Mouse (Mus musculus): ENCODE measurements around the gene Prmt3. TPM values are rescaled to one million over a fixed set of nuclear protein-coding genes. Genes with fewer than 3 reads are reported as not detected.

Prmt3 gene
- polyA plus RNA-seq, 1 experiment from 2014 or later: 52.3 TPM

DNA sequence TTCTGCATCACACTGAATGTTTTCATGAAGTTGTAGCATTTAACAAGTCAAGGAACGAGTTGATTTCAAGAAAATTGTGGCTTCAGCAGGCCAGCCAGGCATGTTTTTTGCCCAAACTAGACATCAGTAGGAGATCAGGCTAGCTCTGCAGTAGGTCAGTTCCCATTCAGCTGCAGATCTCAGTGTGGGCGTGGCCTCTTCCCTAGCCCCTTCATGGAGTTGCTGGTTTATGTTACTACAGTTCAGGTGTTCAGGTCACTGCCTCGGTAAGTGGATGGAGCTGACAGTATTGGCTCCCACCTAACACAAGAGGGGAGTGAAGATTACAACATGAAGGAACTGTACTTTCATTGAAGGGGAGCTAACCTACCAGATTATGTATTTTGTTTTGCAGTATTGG, 80.1 kb downstream of the Prmt3 start:
- ATAC-seq (replicated peaks; ENCODE audit: low FRiP score, low read depth): no peak
- H3K27ac ChIP-seq: no peak overlapping the region
- no peak overlapping the region for H3K9ac ChIP-seq (ENCODE audit: low read depth, low read length)
- 69% methylated on average over 3 of the region's 3 CpGs for WGBS
- H3K27me3 ChIP-seq (ENCODE audit: insufficient read depth, low read length): no peaks in the 10 kb centered on the region
- H3K4me2 ChIP-seq (ENCODE audit: low read length): no peak overlapping the region
- no peaks in the 10 kb centered on the region for H3K9me3 ChIP-seq (replicated peaks; ENCODE audit: low read length)
- H3K4me3 ChIP-seq (replicated peaks; ENCODE audit: low read depth, low read length): no peak overlapping the region
- TF ChIP-seq CTCF (IDR thresholded peaks at IDR 0.05; ENCODE audit: low read depth): no peak
- H3K4me1 ChIP-seq (replicated peaks; ENCODE audit: insufficient read depth, low read length): no peaks in the 10 kb centered on the region
- DNase-seq (ENCODE audit: low spot score): peak; percentile 14
- peaks cover 4% of the 10 kb centered on the region for H3K36me3 ChIP-seq (ENCODE audit: insufficient read depth, low read length)

DNA sequence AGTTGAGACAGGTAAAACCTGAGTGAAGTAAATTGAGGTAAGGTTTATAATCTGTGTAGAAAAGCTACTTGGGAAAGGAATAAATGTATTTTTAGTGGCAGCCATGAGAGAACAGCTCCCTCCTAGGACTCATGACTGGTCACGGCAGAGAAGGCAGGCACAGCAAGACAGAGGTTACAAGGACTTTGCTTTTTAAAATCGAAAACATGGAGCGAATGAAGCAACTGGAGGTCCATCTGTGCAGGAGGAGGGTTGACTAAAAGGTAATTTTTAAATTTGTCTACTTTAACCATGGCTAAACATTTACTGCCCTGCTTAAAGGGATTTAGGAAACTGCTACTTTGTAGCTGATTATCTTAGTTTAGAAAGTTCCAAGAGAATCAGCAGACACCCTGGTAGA, 81.7 kb downstream of the Prmt3 start:
- TF ChIP-seq CTCF (IDR thresholded peaks at IDR 0.05; ENCODE audit: low read depth): no peak
- ATAC-seq (replicated peaks; ENCODE audit: low FRiP score, low read depth) (no peak), DNase-seq (ENCODE audit: low spot score) (peak; percentile 3)

DNA sequence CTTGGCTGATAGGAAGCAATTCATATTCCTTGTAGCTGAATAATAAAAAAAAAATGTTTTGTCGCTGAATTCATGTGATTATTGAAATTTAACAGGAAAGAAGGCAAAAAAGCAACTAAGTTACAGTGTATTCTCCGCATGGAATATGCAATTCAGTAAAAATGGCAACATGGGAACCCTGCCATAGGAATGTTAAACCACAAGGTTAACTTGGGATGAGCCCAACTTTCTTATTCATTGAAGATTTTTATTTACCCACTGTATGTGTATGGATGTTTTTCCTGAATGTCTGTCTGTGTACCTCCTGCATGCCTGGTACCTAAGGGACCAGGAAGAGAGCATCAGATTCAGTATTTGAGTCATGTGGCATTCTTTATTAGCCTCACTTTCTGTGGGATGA, 83.0 kb downstream of the Prmt3 start:
- no peak overlapping the region for H3K4me3 ChIP-seq (replicated peaks; ENCODE audit: low read depth, low read length)
- H3K27ac ChIP-seq: no peak overlapping the region
- H3K36me3 ChIP-seq (ENCODE audit: insufficient read depth, low read length): peaks cover 4% of the 10 kb centered on the region
- no peaks in the 10 kb centered on the region for H3K27me3 ChIP-seq (ENCODE audit: insufficient read depth, low read length)
- no peak for ATAC-seq (replicated peaks; ENCODE audit: low FRiP score, low read depth)
- no peak overlapping the region for H3K4me2 ChIP-seq (ENCODE audit: low read length)
- no peak overlapping the region for H3K9ac ChIP-seq (ENCODE audit: low read depth, low read length)
- DNase-seq (ENCODE audit: low spot score): no peak
- WGBS: 94% methylated on average over 2 of the region's 2 CpGs
- no peaks in the 10 kb centered on the region for H3K9me3 ChIP-seq (replicated peaks; ENCODE audit: low read length)
- TF ChIP-seq CTCF (IDR thresholded peaks at IDR 0.05; ENCODE audit: low read depth): no peak
- no peaks in the 10 kb centered on the region for H3K4me1 ChIP-seq (replicated peaks; ENCODE audit: insufficient read depth, low read length)

More for the DNA sequence above, 81.7 kb downstream of the Prmt3 start:
- Histone ChIP-seq H3K4me1 (replicated peaks; ENCODE audit: insufficient read depth, low read length) (no peaks in the 10 kb centered on the region), H3K27ac (peak overlapping the region; percentile 57; the same call in 1 of the 2 replicates), H3K36me3 (ENCODE audit: insufficient read depth, low read length) (peaks cover 4% of the 10 kb centered on the region), H3K4me2 (ENCODE audit: low read length) (no peak overlapping the region), H3K4me3 (replicated peaks; ENCODE audit: low read depth, low read length) (no peak overlapping the region), H3K27me3 (ENCODE audit: insufficient read depth, low read length) (no peaks in the 10 kb centered on the region), H3K9ac (ENCODE audit: low read depth, low read length) (no peak overlapping the region), H3K9me3 (replicated peaks; ENCODE audit: low read length) (no peaks in the 10 kb centered on the region)
- WGBS: 87% methylated on average over 3 of the region's 3 CpGs

DNA sequence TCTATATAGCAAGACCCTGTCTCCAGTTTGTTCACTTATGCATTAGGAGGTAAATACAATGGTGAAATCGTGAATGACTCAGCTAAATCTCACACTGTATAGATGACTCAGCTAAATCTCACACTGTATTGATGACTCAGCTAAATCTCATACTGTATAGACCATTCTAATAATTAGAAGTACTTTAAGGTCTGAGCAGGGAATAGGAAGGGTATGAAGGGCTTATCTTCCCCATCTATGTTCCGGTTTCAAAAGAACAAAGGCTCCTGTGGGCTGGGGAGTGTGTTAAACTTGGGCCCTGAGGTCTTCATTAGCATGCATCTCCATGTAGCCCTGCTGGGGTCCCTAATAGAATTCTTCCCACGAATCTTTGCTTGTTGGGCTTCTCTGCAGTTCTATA, 85.6 kb downstream of the Prmt3 start:
- WGBS: 60% methylated on average over 3 of the region's 3 CpGs
- Histone ChIP-seq H3K4me3 (replicated peaks; ENCODE audit: low read depth, low read length) (no peak overlapping the region), H3K9ac (ENCODE audit: low read depth, low read length) (no peak overlapping the region), H3K27me3 (ENCODE audit: insufficient read depth, low read length) (no peaks in the 10 kb centered on the region), H3K36me3 (ENCODE audit: insufficient read depth, low read length) (no peaks in the 10 kb centered on the region), H3K27ac (no peak overlapping the region), H3K9me3 (replicated peaks; ENCODE audit: low read length) (no peaks in the 10 kb centered on the region), H3K4me1 (replicated peaks; ENCODE audit: insufficient read depth, low read length) (no peaks in the 10 kb centered on the region), H3K4me2 (ENCODE audit: low read length) (no peak overlapping the region)
- ATAC-seq (replicated peaks; ENCODE audit: low FRiP score, low read depth) (0 out of 2 replicates have a peak, but pooled peaks have one; percentile 33), DNase-seq (ENCODE audit: low spot score) (no peak)
- no peak for TF ChIP-seq CTCF (IDR thresholded peaks at IDR 0.05; ENCODE audit: low read depth)

DNA sequence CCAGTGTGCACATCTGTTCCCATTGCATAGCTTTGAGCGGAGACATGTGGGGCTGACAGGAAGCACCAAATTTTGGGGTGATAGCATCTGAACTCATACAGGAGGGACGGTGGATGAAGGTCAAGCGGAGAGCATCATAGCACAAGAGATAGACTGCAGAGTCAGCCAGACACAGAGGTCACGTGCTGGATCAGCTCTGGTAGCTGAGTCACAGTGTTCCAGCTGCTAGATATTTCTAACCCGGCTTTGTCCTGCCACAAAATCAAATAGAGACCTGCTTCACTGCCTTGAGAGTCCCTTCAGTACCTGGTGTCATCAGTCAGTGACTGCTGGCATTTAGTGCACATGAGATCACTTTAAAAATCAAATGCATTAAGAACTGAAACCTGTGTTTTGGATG, 91.5 kb downstream of the Prmt3 start:
- DNase-seq (ENCODE audit: low spot score): no peak
- H3K27ac ChIP-seq: no peak overlapping the region
- no peak for ATAC-seq (replicated peaks; ENCODE audit: low FRiP score, low read depth)
- H3K4me1 ChIP-seq (replicated peaks; ENCODE audit: insufficient read depth, low read length): no peaks in the 10 kb centered on the region
- no peaks in the 10 kb centered on the region for H3K27me3 ChIP-seq (ENCODE audit: insufficient read depth, low read length)
- no peak overlapping the region for H3K4me3 ChIP-seq (replicated peaks; ENCODE audit: low read depth, low read length)
- H3K36me3 ChIP-seq (ENCODE audit: insufficient read depth, low read length): no peaks in the 10 kb centered on the region
- no peak overlapping the region for H3K9ac ChIP-seq (ENCODE audit: low read depth, low read length)
- TF ChIP-seq CTCF (IDR thresholded peaks at IDR 0.05; ENCODE audit: low read depth): no peak
- H3K9me3 ChIP-seq (replicated peaks; ENCODE audit: low read length): no peaks in the 10 kb centered on the region
- 66% methylated on average over 5 of the region's 5 CpGs for WGBS
- H3K4me2 ChIP-seq (ENCODE audit: low read length): no peak overlapping the region

DNA sequence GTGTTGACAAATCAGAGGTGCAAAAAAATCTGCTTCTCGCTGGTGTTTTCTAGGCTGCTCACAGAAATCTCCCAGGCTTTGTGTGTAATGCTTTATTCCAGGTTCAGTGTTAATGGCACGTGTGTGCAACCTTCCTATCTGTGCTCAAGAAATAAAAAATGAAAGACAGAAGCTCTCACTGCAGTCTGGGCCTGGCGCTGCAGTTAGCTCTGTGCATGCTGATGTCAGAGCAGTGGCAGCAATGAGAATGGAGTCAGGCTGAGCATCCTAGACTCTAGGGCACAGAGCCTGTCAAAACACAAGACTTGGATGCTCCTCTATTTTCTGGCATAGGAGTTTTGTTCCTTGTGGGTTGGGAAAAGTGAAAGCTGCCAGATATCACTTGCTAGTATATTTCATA, 92.1 kb downstream of the Prmt3 start:
- DNase-seq (ENCODE audit: low spot score) (no peak), ATAC-seq (replicated peaks; ENCODE audit: low FRiP score, low read depth) (no peak)
- Histone ChIP-seq H3K9ac (ENCODE audit: low read depth, low read length) (no peak overlapping the region), H3K36me3 (ENCODE audit: insufficient read depth, low read length) (no peaks in the 10 kb centered on the region), H3K9me3 (replicated peaks; ENCODE audit: low read length) (no peaks in the 10 kb centered on the region), H3K27me3 (ENCODE audit: insufficient read depth, low read length) (no peaks in the 10 kb centered on the region), H3K4me2 (ENCODE audit: low read length) (no peak overlapping the region), H3K4me3 (replicated peaks; ENCODE audit: low read depth, low read length) (no peak overlapping the region), H3K4me1 (replicated peaks; ENCODE audit: insufficient read depth, low read length) (no peaks in the 10 kb centered on the region), H3K27ac (no peak overlapping the region)
- TF ChIP-seq CTCF (IDR thresholded peaks at IDR 0.05; ENCODE audit: low read depth): no peak
- WGBS: 74% methylated on average over 3 of the region's 3 CpGs

DNA sequence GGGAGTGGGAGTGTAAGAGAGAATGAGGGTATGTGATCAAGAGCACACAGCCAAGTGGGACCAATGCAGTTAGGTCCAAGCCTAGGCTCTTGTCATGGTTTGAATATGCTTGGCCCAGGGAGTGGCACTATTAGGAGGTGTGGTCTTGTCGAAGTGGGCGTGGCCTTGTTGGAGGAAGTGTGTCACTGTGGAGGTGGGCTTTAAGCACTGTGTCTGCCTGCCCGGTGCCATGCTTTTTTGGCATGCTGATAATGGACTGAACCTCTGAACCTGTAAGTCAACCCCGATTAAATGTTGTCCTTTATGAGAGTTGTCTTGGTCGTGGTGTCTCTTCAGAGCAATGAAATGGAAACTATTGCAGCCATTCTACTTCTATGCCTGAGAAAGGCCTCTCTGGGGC, 99.2 kb downstream of the Prmt3 start:
- Histone ChIP-seq H3K4me2 (ENCODE audit: low read length) (no peak overlapping the region), H3K4me3 (replicated peaks; ENCODE audit: low read depth, low read length) (no peak overlapping the region), H3K9me3 (replicated peaks; ENCODE audit: low read length) (no peaks in the 10 kb centered on the region), H3K9ac (ENCODE audit: low read depth, low read length) (no peak overlapping the region), H3K27ac (no peak overlapping the region), H3K4me1 (replicated peaks; ENCODE audit: insufficient read depth, low read length) (no peaks in the 10 kb centered on the region), H3K27me3 (ENCODE audit: insufficient read depth, low read length) (no peaks in the 10 kb centered on the region), H3K36me3 (ENCODE audit: insufficient read depth, low read length) (no peaks in the 10 kb centered on the region)
- 77% methylated on average over 5 of the region's 5 CpGs for WGBS
- TF ChIP-seq CTCF (IDR thresholded peaks at IDR 0.05; ENCODE audit: low read depth): no peak
- DNase-seq (ENCODE audit: low spot score): no peak
- no peak for ATAC-seq (replicated peaks; ENCODE audit: low FRiP score, low read depth)
